Mouse (Mus musculus) ES-Bruce4 (cell line): ENCODE measurements at regions not wholly inside any gene's neighbourhood (a gene's known extent, or its start where the extent isn't known, plus 50 kb on each side); places are given as distances from the start of the nearest gene placed in this dataset.
A peak's percentile ranks its signal among the peaks of the same experiment; 100 is the strongest.

Experiments used
- H3K27ac ChIP-seq: 2 replicates; pipeline ENCODE4 v1.5.1; 2012; ENCODE audit warnings: low read length, inconsistent platforms; ENCODE audit not compliant: insufficient read depth
- H3K27me3 ChIP-seq: 2 replicates; pipeline ENCODE4 v1.6.1; 2012; ENCODE audit warnings: mild to moderate bottlenecking, low read length, inconsistent platforms; ENCODE audit not compliant: control insufficient read depth, poor library complexity, insufficient read depth, severe bottlenecking
- H3K36me3 ChIP-seq: 2 replicates; pipeline ENCODE4 v1.6.1; 2012; ENCODE audit warnings: inconsistent platforms, mild to moderate bottlenecking, low read length, moderate library complexity; ENCODE audit not compliant: control insufficient read depth, poor library complexity, insufficient read depth, severe bottlenecking
- H3K4me1 ChIP-seq: one replicate; pipeline ENCODE4 v1.8.1; 2011; ENCODE audit warnings: low read length; ENCODE audit not compliant: control insufficient read depth, insufficient read depth
- H3K4me3 ChIP-seq: 2 replicates; pipeline ENCODE4 v1.5.1; 2011; ENCODE audit warnings: low read depth, mild to moderate bottlenecking, low read length
- H3K9ac ChIP-seq: 2 replicates; pipeline ENCODE4 v1.6.1; 2012; ENCODE audit warnings: low read depth, mild to moderate bottlenecking, inconsistent platforms; ENCODE audit not compliant: poor library complexity, severe bottlenecking
- H3K9me3 ChIP-seq: replicated peaks from 2 replicates; pipeline ENCODE4 v1.6.1; 2012; ENCODE audit warnings: mild to moderate bottlenecking, low read length, inconsistent platforms; ENCODE audit not compliant: control insufficient read depth, poor library complexity, insufficient read depth, severe bottlenecking
- CTCF ChIP-seq: IDR thresholded peaks from one replicate; pipeline ENCODE4 v1.8.1; 2011; ENCODE audit warnings: low read depth, low read length
- EP300 ChIP-seq: IDR thresholded peaks from 2 replicates; pipeline ENCODE4 v1.6.1; 2011; ENCODE audit warnings: low read depth, low read length; ENCODE audit not compliant: insufficient read depth
- POLR2A ChIP-seq: IDR thresholded peaks from one replicate; pipeline ENCODE4 v1.8.1; 2011; ENCODE audit warnings: low read length; ENCODE audit not compliant: insufficient read depth

GRCm38 (mm10) chr8:115426543-115426942 is 281.1 kb downstream of the Maf start:
- Histone ChIP-seq H3K9me3 (no peaks in the 10 kb centered on the region; the same call in 1 of the 2 replicates), H3K9ac (no peak overlapping the region), H3K4me3 (no peak overlapping the region), H3K27ac (no peak overlapping the region), H3K36me3 (no peaks in the 10 kb centered on the region), H3K4me1 (no peaks in the 10 kb centered on the region), H3K27me3 (no peaks in the 10 kb centered on the region; the same call in 1 of the 2 replicates)
- TF ChIP-seq POLR2A: no peak
- TF ChIP-seq EP300: no peak
- TF ChIP-seq CTCF: no peak

GRCm38 (mm10) chr8:115425360-115425759 is 282.2 kb downstream of the Maf start:
- TF ChIP-seq CTCF (peak; percentile 14), POLR2A (no peak), EP300 (no peak)
- no peaks in the 10 kb centered on the region; the same call in 1 of the 2 replicates for H3K27me3 ChIP-seq

DNA sequence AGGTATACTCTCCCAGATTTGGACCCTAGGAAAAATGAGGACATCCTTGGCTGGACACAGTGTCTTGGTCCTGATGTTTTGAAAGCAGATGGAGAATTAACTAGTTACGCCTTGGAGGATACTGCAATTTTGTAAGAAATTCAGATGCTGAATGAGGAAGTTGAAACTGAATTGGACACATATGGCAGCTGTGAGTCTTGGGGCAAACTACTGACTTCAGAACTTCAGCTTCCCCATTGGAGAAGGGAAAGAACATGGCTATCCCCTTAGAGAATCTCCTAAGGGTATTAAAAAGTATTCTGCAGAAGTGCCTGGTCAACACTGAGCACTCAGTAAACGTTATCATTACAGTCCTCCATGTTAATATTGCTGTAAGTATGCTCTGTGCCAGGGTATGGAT is 283.9 kb downstream of the Maf start:
- no peaks in the 10 kb centered on the region; the same call in 1 of the 2 replicates for H3K27me3 ChIP-seq

More at GRCm38 (mm10) chr8:115425360-115425759, 282.2 kb downstream of the Maf start:
- Histone ChIP-seq H3K9me3 (no peaks in the 10 kb centered on the region; the same call in 1 of the 2 replicates), H3K9ac (no peak overlapping the region), H3K4me1 (no peaks in the 10 kb centered on the region), H3K36me3 (no peaks in the 10 kb centered on the region), H3K27ac (no peak overlapping the region), H3K4me3 (no peak overlapping the region)

GRCm38 (mm10) chr8:115423056-115423455 is 284.5 kb downstream of the Maf start:
- no peak overlapping the region for H3K4me3 ChIP-seq
- H3K36me3 ChIP-seq: no peaks in the 10 kb centered on the region
- H3K9ac ChIP-seq: no peak overlapping the region
- no peaks in the 10 kb centered on the region for H3K4me1 ChIP-seq
- peaks cover 4% of the 10 kb centered on the region for H3K9me3 ChIP-seq
- H3K27ac ChIP-seq: no peak overlapping the region
- H3K27me3 ChIP-seq: no peaks in the 10 kb centered on the region; the same call in 1 of the 2 replicates
- TF ChIP-seq POLR2A: no peak
- no peak for TF ChIP-seq CTCF
- TF ChIP-seq EP300: no peak

More for the DNA sequence above, 283.9 kb downstream of the Maf start:
- Histone ChIP-seq H3K27ac (no peak overlapping the region), H3K9ac (no peak overlapping the region), H3K36me3 (no peaks in the 10 kb centered on the region), H3K9me3 (peaks cover 4% of the 10 kb centered on the region), H3K4me1 (no peaks in the 10 kb centered on the region), H3K4me3 (no peak overlapping the region)
- TF ChIP-seq EP300: no peak
- TF ChIP-seq POLR2A: no peak
- TF ChIP-seq CTCF: no peak

DNA sequence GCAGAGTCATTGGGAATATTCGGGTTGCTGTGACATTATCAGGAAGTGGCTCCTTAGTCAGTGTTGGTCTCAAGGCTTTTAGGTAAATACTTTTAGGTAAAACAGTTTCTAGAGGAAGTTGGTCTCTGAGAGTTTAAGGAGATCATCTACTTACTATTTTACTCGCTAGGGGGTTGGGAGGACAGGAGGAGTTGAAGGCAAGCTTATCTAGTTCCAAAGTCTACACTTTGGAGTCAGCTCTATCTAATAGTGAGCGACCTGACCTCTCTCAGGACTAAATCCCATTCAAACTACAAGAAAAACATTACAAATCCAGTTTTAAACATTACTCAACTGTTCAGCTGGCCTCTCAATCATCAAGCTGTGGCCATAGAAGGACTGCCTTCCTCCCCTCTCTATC is 287.1 kb downstream of the Maf start:
- TF ChIP-seq EP300: no peak
- TF ChIP-seq POLR2A: no peak
- no peak for TF ChIP-seq CTCF
- H3K27me3 ChIP-seq: no peaks in the 10 kb centered on the region; the same call in 1 of the 2 replicates

GRCm38 (mm10) chr8:115420131-115420530 is 287.5 kb downstream of the Maf start:
- Histone ChIP-seq H3K4me1 (no peaks in the 10 kb centered on the region), H3K9me3 (peaks cover 4% of the 10 kb centered on the region), H3K27me3 (no peaks in the 10 kb centered on the region; the same call in 1 of the 2 replicates), H3K9ac (no peak overlapping the region), H3K36me3 (no peaks in the 10 kb centered on the region), H3K27ac (no peak overlapping the region), H3K4me3 (no peak overlapping the region)
- TF ChIP-seq POLR2A (no peak), CTCF (no peak), EP300 (no peak)

More for the DNA sequence above, 287.1 kb downstream of the Maf start:
- H3K27ac ChIP-seq: no peak overlapping the region
- no peaks in the 10 kb centered on the region for H3K4me1 ChIP-seq
- H3K36me3 ChIP-seq: no peaks in the 10 kb centered on the region
- no peak overlapping the region for H3K4me3 ChIP-seq
- peaks cover 4% of the 10 kb centered on the region for H3K9me3 ChIP-seq
- H3K9ac ChIP-seq: no peak overlapping the region
